Mouse (Mus musculus): ENCODE data around the gene Capn11. TPM values are rescaled to one million over a fixed set of nuclear protein-coding genes. Genes with fewer than 3 reads are reported as not detected.
"Not testable (repeated sequence)": the region's sequence is repeated elsewhere in the genome, so short reads cannot be mapped to it uniquely, and the experiment has no call there.

The Capn11 gene
- polyA plus RNA-seq, 1 experiment from 2014 or later, result 0.12 TPM

DNA sequence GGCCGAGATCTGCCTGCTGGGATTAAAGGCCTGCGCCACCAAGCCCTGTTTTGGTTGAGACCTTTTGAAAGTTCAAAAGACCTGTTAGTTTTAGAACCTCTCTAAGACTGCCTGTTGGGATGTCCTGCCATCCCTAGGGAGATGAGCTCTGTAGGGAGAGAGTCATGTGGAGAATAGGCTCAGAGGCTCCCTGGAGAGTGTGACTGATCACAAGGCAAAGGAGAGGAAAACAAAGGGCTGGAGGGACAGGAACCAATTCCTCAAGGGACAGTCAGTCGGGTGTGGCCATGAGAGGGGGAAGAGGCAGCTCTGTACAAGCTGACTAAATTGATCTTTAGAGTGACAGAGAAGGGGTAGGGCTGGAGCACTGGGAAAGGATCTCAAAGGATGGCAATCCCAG, 31.0 kb downstream of the Capn11 start:
- Histone ChIP-seq H3K27me3 (ENCODE audit: control insufficient read depth, insufficient read depth, low read length) (no peaks in the 10 kb centered on the region), H3K27ac (replicated peaks in 1 of 2; ENCODE audit: control insufficient read depth in 1 of 2, insufficient read depth in 1 of 2, low read depth in 2 of 2, low read length in 2 of 2) (no peak overlapping the region), H3K4me3 (ENCODE audit: control insufficient read depth in 1 of 2, insufficient read depth in 1 of 2, low read depth in 1 of 2, low read length in 2 of 2) (no peak overlapping the region), H3K9me3 (ENCODE audit: control insufficient read depth, low read length) (no peaks in the 10 kb centered on the region), H3K9ac (ENCODE audit: low read length) (no peak overlapping the region), H3K4me1 (ENCODE audit: control insufficient read depth in 2 of 2, insufficient read depth in 2 of 2, low read length in 2 of 2) (peaks cover 10 to 14% of the 10 kb centered on the region in 2 experiments), H3K36me3 (ENCODE audit: control insufficient read depth, insufficient read depth, low read length) (no peaks in the 10 kb centered on the region), H3K4me2 (ENCODE audit: low read length) (no peak overlapping the region)
- no peak for ATAC-seq (ENCODE audit: insufficient number of reproducible peaks, insufficient read depth, low FRiP score, low read depth)
- 35% methylated on average over 3 of the region's 3 CpGs for WGBS

DNA sequence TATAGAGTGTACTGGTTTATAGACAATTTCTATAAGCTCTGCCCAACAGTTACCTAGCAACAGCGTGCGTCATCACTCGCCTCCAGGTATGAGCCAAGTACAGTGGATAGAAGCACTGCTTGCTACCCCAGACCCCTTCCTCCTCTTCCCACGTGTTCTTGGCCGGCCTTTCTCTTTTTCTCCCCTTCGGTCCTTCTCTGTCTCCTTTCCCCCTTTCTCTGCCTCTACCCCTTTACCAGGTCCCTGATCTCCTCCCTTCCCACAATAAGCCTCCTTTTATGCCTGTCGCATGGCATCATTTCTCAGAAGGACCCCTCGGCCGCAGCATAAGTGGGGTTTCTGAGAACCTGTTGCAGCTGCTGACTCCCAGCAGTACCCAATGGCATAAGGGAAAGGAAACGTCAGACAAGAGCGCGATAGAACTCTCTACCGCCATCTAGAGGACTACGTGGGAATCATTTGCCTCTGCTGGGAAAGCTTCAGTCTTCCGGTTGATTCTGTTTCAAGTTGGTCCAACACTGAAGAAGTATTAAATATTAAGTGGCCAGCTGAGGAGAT, 32.5 kb downstream of the Capn11 start:
- H3K4me3 ChIP-seq (ENCODE audit: control insufficient read depth in 1 of 2, insufficient read depth in 1 of 2, low read depth in 1 of 2, low read length in 2 of 2), result no peak overlapping the region

DNA sequence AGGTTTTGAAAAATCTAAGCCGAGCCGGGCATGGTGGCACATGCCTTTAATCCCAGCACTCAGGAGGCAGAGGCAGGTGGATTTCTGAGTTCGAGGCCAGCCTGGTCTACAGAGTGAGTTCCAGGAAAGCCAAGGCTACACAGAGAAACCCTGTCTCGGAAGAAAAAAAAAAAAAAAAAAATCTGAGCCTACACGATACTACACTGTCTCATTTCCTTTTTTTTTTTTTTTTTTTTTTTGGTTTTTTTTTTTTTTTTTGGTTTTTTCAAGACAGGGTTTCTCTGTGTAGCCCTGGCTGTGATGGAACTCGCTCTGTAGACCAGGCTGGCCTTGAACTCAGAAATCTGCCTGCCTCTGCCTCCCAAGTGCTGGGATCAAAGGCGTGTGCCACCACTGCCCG, 35.7 kb downstream of the Capn11 start:
- not testable (repeated sequence) for H3K4me3 ChIP-seq (ENCODE audit: control insufficient read depth in 1 of 2, insufficient read depth in 1 of 2, low read depth in 1 of 2, low read length in 2 of 2); H3K27ac ChIP-seq (replicated peaks in 1 of 2; ENCODE audit: control insufficient read depth in 1 of 2, insufficient read depth in 1 of 2, low read depth in 2 of 2, low read length in 2 of 2); H3K27me3 ChIP-seq (ENCODE audit: control insufficient read depth, insufficient read depth, low read length); H3K9me3 ChIP-seq (ENCODE audit: control insufficient read depth, low read length); H3K4me2 ChIP-seq (ENCODE audit: low read length); ATAC-seq (ENCODE audit: insufficient number of reproducible peaks, insufficient read depth, low FRiP score, low read depth); H3K36me3 ChIP-seq (ENCODE audit: control insufficient read depth, insufficient read depth, low read length); H3K9ac ChIP-seq (ENCODE audit: low read length)
- WGBS, result 85% methylated on average over 8 of the region's 8 CpGs
- H3K4me1 ChIP-seq (ENCODE audit: control insufficient read depth in 2 of 2, insufficient read depth in 2 of 2, low read length in 2 of 2), result peaks cover 13 to 18% of the 10 kb centered on the region in 2 experiments; a peak in 3 of 4 replicates

More for the DNA sequence above, 32.5 kb downstream of the Capn11 start:
- Histone ChIP-seq H3K4me1 (ENCODE audit: control insufficient read depth in 2 of 2, insufficient read depth in 2 of 2, low read length in 2 of 2) (peaks cover 10 to 14% of the 10 kb centered on the region in 2 experiments), H3K27ac (replicated peaks in 1 of 2; ENCODE audit: control insufficient read depth in 1 of 2, insufficient read depth in 1 of 2, low read depth in 2 of 2, low read length in 2 of 2) (no peak overlapping the region), H3K9ac (ENCODE audit: low read length) (peak overlapping the region; percentile 6; the same call in 1 of the 2 replicates), H3K27me3 (ENCODE audit: control insufficient read depth, insufficient read depth, low read length) (no peaks in the 10 kb centered on the region), H3K9me3 (ENCODE audit: control insufficient read depth, low read length) (no peaks in the 10 kb centered on the region), H3K36me3 (ENCODE audit: control insufficient read depth, insufficient read depth, low read length) (no peaks in the 10 kb centered on the region), H3K4me2 (ENCODE audit: low read length) (peak overlapping the region; percentile 49)
- ATAC-seq (ENCODE audit: insufficient number of reproducible peaks, insufficient read depth, low FRiP score, low read depth), result no peak
- 23% methylated on average over 15 of the region's 15 CpGs for WGBS

DNA sequence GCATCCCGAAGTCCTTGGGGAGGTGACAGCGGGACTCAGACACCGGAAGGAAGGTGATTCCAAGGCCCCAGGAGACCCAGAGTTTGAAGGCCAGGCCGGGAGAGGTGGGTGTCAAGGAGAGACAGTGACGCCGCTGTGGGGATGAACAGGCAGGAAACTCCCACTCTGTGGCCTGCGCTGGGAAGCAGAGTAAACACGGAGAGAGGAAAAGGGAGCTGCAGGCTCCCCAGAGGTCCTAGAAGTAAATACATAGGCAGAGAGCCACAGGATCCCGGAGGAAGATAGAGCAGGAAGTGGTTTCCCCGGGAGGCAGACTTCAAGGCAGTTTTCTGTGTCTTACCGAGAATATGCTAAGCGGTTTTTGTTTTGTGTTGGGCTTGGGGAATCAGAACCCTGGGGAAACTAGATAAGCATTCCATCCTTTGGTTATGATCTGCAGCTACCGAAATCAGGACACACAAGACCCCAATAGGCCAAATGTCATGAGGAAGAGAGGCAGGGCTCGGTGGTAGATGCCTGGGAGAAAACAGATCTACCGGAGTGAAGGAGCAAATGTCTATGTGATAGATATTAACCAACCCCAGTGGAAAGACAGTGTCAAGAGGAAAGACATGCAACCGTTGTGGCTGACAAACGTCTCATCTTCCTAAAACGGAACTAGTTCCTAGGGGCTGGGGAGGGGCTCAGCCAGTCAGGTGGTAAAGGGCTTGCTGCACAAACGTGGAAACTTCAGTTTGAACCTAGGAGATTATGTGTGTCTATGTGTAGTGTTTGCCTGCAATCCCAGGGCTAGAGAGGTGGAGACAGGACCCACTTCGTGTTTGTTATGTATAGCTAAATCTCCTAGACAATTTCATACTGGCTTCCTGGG, 39.5 kb downstream of the Capn11 start:
- Histone ChIP-seq H3K9ac (ENCODE audit: low read length) (peak overlapping the region; percentile 67), H3K4me2 (ENCODE audit: low read length) (peak overlapping the region; percentile 59), H3K27me3 (ENCODE audit: control insufficient read depth, insufficient read depth, low read length) (no peaks in the 10 kb centered on the region), H3K9me3 (ENCODE audit: control insufficient read depth, low read length) (no peaks in the 10 kb centered on the region), H3K4me3 (ENCODE audit: control insufficient read depth in 1 of 2, insufficient read depth in 1 of 2, low read depth in 1 of 2, low read length in 2 of 2) (peak overlapping the region; percentile 24), H3K36me3 (ENCODE audit: control insufficient read depth, insufficient read depth, low read length) (no peaks in the 10 kb centered on the region), H3K27ac (replicated peaks in 1 of 2; ENCODE audit: control insufficient read depth in 1 of 2, insufficient read depth in 1 of 2, low read depth in 2 of 2, low read length in 2 of 2) (peak overlapping the region; percentile 83 to 85), H3K4me1 (ENCODE audit: control insufficient read depth in 2 of 2, insufficient read depth in 2 of 2, low read length in 2 of 2) (peaks cover 13 to 15% of the 10 kb centered on the region in 2 experiments; a peak in 3 of 4 replicates)
- ATAC-seq (ENCODE audit: insufficient number of reproducible peaks, insufficient read depth, low FRiP score, low read depth), result no peak
- 16% methylated on average over 20 of the region's 20 CpGs for WGBS

DNA sequence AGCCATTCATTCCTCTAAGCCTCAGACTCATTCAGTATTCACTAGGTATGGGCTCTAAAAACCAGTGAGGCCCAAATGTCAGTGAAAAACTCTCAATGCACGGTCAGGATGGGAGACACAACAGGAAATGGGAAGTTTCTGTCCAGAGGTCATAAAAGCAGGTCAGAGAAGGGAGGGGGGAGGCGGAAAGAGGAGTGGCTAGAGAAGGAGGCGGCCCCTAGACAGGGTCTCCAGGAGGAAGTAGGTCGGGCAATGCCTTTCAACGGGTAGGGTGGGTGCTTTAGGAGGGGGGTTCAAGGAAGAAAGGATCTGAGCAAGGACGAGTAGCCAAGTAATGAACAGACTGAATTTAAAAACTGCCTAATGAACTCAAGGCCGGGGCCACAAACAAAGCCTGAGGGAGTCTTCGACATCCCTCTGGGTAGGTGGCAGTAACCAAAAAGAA, 40.2 kb downstream of the Capn11 start:
- Histone ChIP-seq H3K27ac (replicated peaks in 1 of 2; ENCODE audit: control insufficient read depth in 1 of 2, insufficient read depth in 1 of 2, low read depth in 2 of 2, low read length in 2 of 2) (peak overlapping the region; percentile 83 to 85), H3K4me1 (ENCODE audit: control insufficient read depth in 2 of 2, insufficient read depth in 2 of 2, low read length in 2 of 2) (peaks cover 13 to 15% of the 10 kb centered on the region in 2 experiments; a peak in 3 of 4 replicates), H3K4me2 (ENCODE audit: low read length) (peak overlapping the region; percentile 59), H3K36me3 (ENCODE audit: control insufficient read depth, insufficient read depth, low read length) (no peaks in the 10 kb centered on the region), H3K4me3 (ENCODE audit: control insufficient read depth in 1 of 2, insufficient read depth in 1 of 2, low read depth in 1 of 2, low read length in 2 of 2) (peak overlapping the region; percentile 24), H3K27me3 (ENCODE audit: control insufficient read depth, insufficient read depth, low read length) (no peaks in the 10 kb centered on the region), H3K9me3 (ENCODE audit: control insufficient read depth, low read length) (no peaks in the 10 kb centered on the region), H3K9ac (ENCODE audit: low read length) (peak overlapping the region; percentile 67)
- 21% methylated on average over 8 of the region's 8 CpGs for WGBS
- peak; percentile 66 for ATAC-seq (ENCODE audit: insufficient number of reproducible peaks, insufficient read depth, low FRiP score, low read depth)

DNA sequence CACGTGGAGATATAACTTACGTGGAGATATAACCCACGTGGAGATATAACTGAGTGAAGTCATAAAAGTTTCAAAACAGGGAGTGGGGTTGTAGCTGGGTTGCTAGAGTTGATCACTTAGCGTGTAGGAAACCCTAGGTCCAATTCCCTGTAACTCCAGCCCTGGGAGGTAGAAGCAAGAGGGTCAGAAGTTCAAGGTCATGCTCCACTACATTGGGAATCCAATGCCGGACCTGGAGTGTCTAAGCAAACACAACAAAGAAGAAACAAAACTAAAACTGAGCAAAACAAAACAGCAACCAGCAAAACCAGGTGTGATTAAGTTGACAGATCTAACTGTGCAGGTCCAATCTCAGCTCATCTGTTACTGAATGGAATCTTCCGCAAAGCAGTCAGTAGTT, 41.5 kb downstream of the Capn11 start:
- no peaks in the 10 kb centered on the region for H3K27me3 ChIP-seq (ENCODE audit: control insufficient read depth, insufficient read depth, low read length)
- no peaks in the 10 kb centered on the region for H3K9me3 ChIP-seq (ENCODE audit: control insufficient read depth, low read length)
- ATAC-seq (ENCODE audit: insufficient number of reproducible peaks, insufficient read depth, low FRiP score, low read depth), result no peak
- no peak overlapping the region for H3K27ac ChIP-seq (replicated peaks in 1 of 2; ENCODE audit: control insufficient read depth in 1 of 2, insufficient read depth in 1 of 2, low read depth in 2 of 2, low read length in 2 of 2)
- H3K4me1 ChIP-seq (ENCODE audit: control insufficient read depth in 2 of 2, insufficient read depth in 2 of 2, low read length in 2 of 2), result peaks cover 13 to 15% of the 10 kb centered on the region in 2 experiments; a peak in 3 of 4 replicates
- no peaks in the 10 kb centered on the region for H3K36me3 ChIP-seq (ENCODE audit: control insufficient read depth, insufficient read depth, low read length)
- no peak overlapping the region for H3K4me2 ChIP-seq (ENCODE audit: low read length)
- H3K4me3 ChIP-seq (ENCODE audit: control insufficient read depth in 1 of 2, insufficient read depth in 1 of 2, low read depth in 1 of 2, low read length in 2 of 2), result no peak overlapping the region
- no peak overlapping the region for H3K9ac ChIP-seq (ENCODE audit: low read length)
- 85% methylated on average over 6 of the region's 6 CpGs for WGBS

DNA sequence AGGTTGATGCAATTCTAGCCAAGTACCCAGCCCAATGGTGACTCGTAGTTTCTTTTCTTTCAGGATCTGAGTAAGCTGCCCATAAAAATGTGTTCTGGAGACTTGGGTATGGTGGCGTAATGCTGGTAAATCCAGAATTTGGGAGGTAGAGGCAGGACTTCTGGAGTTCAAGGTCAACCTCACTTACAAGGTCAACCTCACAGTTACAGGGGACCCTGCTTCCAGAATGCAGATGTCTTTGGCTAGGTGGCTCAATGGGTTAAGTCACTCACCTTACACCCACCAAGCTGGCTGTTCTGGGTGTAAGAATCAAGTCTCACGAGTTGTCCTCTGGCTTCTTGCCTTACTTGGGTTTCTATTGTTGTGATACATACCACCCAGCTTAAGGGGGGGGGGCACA, 42.4 kb downstream of the Capn11 start:
- Histone ChIP-seq H3K27ac (replicated peaks in 1 of 2; ENCODE audit: control insufficient read depth in 1 of 2, insufficient read depth in 1 of 2, low read depth in 2 of 2, low read length in 2 of 2) (no peak overlapping the region), H3K27me3 (ENCODE audit: control insufficient read depth, insufficient read depth, low read length) (no peaks in the 10 kb centered on the region), H3K4me2 (ENCODE audit: low read length) (no peak overlapping the region), H3K4me1 (ENCODE audit: control insufficient read depth in 2 of 2, insufficient read depth in 2 of 2, low read length in 2 of 2) (peaks cover 13 to 15% of the 10 kb centered on the region in 2 experiments; a peak in 3 of 4 replicates), H3K9me3 (ENCODE audit: control insufficient read depth, low read length) (no peaks in the 10 kb centered on the region), H3K4me3 (ENCODE audit: control insufficient read depth in 1 of 2, insufficient read depth in 1 of 2, low read depth in 1 of 2, low read length in 2 of 2) (no peak overlapping the region), H3K36me3 (ENCODE audit: control insufficient read depth, insufficient read depth, low read length) (no peaks in the 10 kb centered on the region), H3K9ac (ENCODE audit: low read length) (no peak overlapping the region)
- no peak for ATAC-seq (ENCODE audit: insufficient number of reproducible peaks, insufficient read depth, low FRiP score, low read depth)
- WGBS, result 77% methylated on average over 3 of the region's 3 CpGs

All from heart, embryonic 14.5 days (tissue).